Mouse (Mus musculus) kidney, adult 9 months (tissue): ENCODE measurements around the gene Hist1h2ac.
"Not testable (repeated sequence)": the region's sequence is repeated elsewhere in the genome, so short reads cannot be mapped to it uniquely, and the experiment has no call there.

Source experiments
- DNase-seq: peaks from one replicate; pipeline ENCODE4 v3.0.0; 2022

The Hist1h2ac gene

GRCm38 (mm10) chr13:23683755-23684281 lies at the start of gene Hist1h2ac, which contains the start of gene Hist1h2bc:
TSS of gene Hist1h2ac (minus strand) at chr13:23683948.
TSS of gene Hist1h2bc (plus strand) at chr13:23684199.
- DNase-seq, result peak; percentile 97

- peak; percentile 65 for DNase-seq
Measured at GRCm38 (mm10) chr13:23732156-23732804, 48.5 kb upstream of the Hist1h2ac start.

- peak; percentile 91 for DNase-seq
Measured at GRCm38 (mm10) chr13:23730479-23730878, 46.7 kb upstream of the Hist1h2ac start.

GRCm38 (mm10) chr13:23729706-23730105 lies 46.0 kb upstream of the Hist1h2ac start:
- DNase-seq, result no peak

- no peak for DNase-seq
Measured at GRCm38 (mm10) chr13:23729192-23729525, 45.4 kb upstream of the Hist1h2ac start.

- no peak for DNase-seq
Measured at GRCm38 (mm10) chr13:23728472-23729191, 44.9 kb upstream of the Hist1h2ac start.

- no peak for DNase-seq
Measured at GRCm38 (mm10) chr13:23725213-23725612, 41.5 kb upstream of the Hist1h2ac start.

- DNase-seq, result no peak
Measured at GRCm38 (mm10) chr13:23724239-23724638, 40.5 kb upstream of the Hist1h2ac start.

- not testable (repeated sequence) for DNase-seq
Measured at GRCm38 (mm10) chr13:23717593-23718245, 34.0 kb upstream of the Hist1h2ac start.

GRCm38 (mm10) chr13:23717176-23717575 lies 33.4 kb upstream of the Hist1h2ac start:
- DNase-seq, result no peak

- DNase-seq, result no peak
Measured at GRCm38 (mm10) chr13:23716261-23717042, 32.7 kb upstream of the Hist1h2ac start.

- DNase-seq, result peak; percentile 53
Measured at GRCm38 (mm10) chr13:23710374-23711089, 26.8 kb upstream of the Hist1h2ac start, which contains the start of gene Hfe. TSS of gene Hfe (minus strand) at chr13:23710854.

GRCm38 (mm10) chr13:23709714-23710373 lies 26.1 kb upstream of the Hist1h2ac start:
- peak; percentile 35 for DNase-seq

- DNase-seq, result no peak
Measured at GRCm38 (mm10) chr13:23708654-23709053, 24.9 kb upstream of the Hist1h2ac start.

GRCm38 (mm10) chr13:23708041-23708440 lies 24.3 kb upstream of the Hist1h2ac start:
- DNase-seq, result no peak

- DNase-seq, result no peak
Measured at GRCm38 (mm10) chr13:23706771-23707170, 23.0 kb upstream of the Hist1h2ac start.

GRCm38 (mm10) chr13:23705751-23706356 lies 22.1 kb upstream of the Hist1h2ac start:
- DNase-seq, result no peak

GRCm38 (mm10) chr13:23702801-23703200 lies 19.1 kb upstream of the Hist1h2ac start:
- DNase-seq, result not testable (repeated sequence)

GRCm38 (mm10) chr13:23702220-23702619 lies 18.5 kb upstream of the Hist1h2ac start:
- no peak for DNase-seq

GRCm38 (mm10) chr13:23700786-23701520 lies 17.2 kb upstream of the Hist1h2ac start:
- peak; percentile 91 for DNase-seq
